Mouse (Mus musculus) midbrain, embryonic 11.5 days (tissue): Measurements from ENCODE around the gene Abi3. TPM values are rescaled to one million over a fixed set of nuclear protein-coding genes. Genes with fewer than 3 reads are reported as not detected.

Experiments
- ATAC-seq: fragments of 200-750 bp; cut with Nextera tagmentation; 2 replicates; pipeline ENCODE4 v1.8.0; 2017; ENCODE audit warnings: moderate TSS enrichment, moderate library complexity; ENCODE audit not compliant: low FRiP score
- DNase-seq: peaks from one replicate; pipeline ENCODE4 v3.0.0; 2015; ENCODE audit warnings: low spot score; ENCODE audit errors: missing footprints
- H3K27ac ChIP-seq: fragments of 300-500 bp; sonication (generic); 2 replicates; pipeline ENCODE4 v1.5.1; 2014; ENCODE audit warnings: low read depth, low read length
- H3K27me3 ChIP-seq: fragments of 300-500 bp; sonication (generic); 2 replicates; pipeline ENCODE4 v1.6.1; 2014; ENCODE audit warnings: mild to moderate bottlenecking, low read length, moderate library complexity, mixed read lengths; ENCODE audit not compliant: control insufficient read depth, insufficient read depth
- H3K36me3 ChIP-seq: fragments of 300-500 bp; sonication (generic); 2 replicates; pipeline ENCODE4 v1.6.1; 2014; ENCODE audit warnings: mild to moderate bottlenecking, low read length, moderate library complexity, mixed read lengths; ENCODE audit not compliant: control insufficient read depth, insufficient read depth
- H3K4me1 ChIP-seq: fragments of 300-500 bp; sonication (generic); 2 replicates; pipeline ENCODE4 v1.6.1; 2014; ENCODE audit warnings: low read length; ENCODE audit not compliant: control insufficient read depth, insufficient read depth
- H3K4me2 ChIP-seq: fragments of 300-500 bp; sonication (generic); 2 replicates; pipeline ENCODE4 v1.6.1; 2014; ENCODE audit warnings: mild to moderate bottlenecking, moderate library complexity
- H3K4me3 ChIP-seq: fragments of 300-500 bp; sonication (generic); 2 replicates; pipeline ENCODE4 v1.5.1; 2014; ENCODE audit warnings: low read depth, low read length
- H3K9ac ChIP-seq: fragments of 300-500 bp; sonication (generic); 2 replicates; pipeline ENCODE4 v1.6.1; 2014; ENCODE audit warnings: low read length
- H3K9me3 ChIP-seq: fragments of 300-500 bp; sonication (generic); 2 replicates; pipeline ENCODE4 v1.6.1; 2016; ENCODE audit warnings: low read length; ENCODE audit not compliant: control insufficient read depth
- WGBS: fragments of 180-500 bp; shearing (Covaris S2); extraction: QIAGEN DNeasy Blood & Tissue Kit; methylation state at CpG from one replicate; pipeline ENCODE4 v1.1.7; 2014; 5-methylcytosine and 5-hydroxymethylcytosine counted together
- polyA plus RNA-seq: library from polyadenylated mRNA; unstranded; fragments of >200 nt; fragmentation: Nextera tagmentation; extraction: Ambion mirVana; gene quantifications from 2 replicates; pipeline ENCODE4 v1.2.1, GENCODE M21; 2014

Gene Abi3
- polyA plus RNA-seq, 1 experiment from 2014 or later, result 1.2 TPM

- Histone ChIP-seq H3K4me2 (no peak overlapping the region), H3K36me3 (no peaks in the 10 kb centered on the region), H3K27ac (no peak overlapping the region), H3K9ac (no peak overlapping the region), H3K27me3 (no peaks in the 10 kb centered on the region), H3K9me3 (peaks cover 5% of the 10 kb centered on the region; the same call in 1 of the 2 replicates), H3K4me3 (no peak overlapping the region), H3K4me1 (no peaks in the 10 kb centered on the region)
- 87% methylated on average over 8 of the region's 8 CpGs for WGBS
- DNase-seq, result no peak
- ATAC-seq, result no peak
Observed at GRCm38 (mm10) chr11:95789451-95789891, 52.8 kb downstream of the Abi3 start.

DNA sequence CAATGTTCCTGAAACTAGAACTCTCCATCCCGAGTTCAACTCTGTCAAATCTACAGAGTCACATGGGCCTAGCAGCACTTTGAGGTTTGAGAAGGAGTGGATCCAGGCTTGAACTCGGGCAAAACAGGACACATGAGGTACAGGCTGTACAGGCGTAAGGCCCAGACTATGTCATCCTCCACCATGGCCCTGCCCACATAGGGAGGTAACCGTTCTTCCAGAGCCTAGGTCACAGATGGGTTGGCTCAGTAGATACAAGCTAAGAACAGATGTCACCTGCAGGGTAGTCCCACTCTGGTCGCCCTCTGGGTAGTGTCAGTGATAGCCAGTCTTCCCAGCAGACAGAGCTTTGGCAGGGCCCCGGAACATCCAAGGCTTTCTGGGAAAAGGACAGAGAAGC, 55.8 kb downstream of the Abi3 start:
- peaks cover 5% of the 10 kb centered on the region; the same call in 1 of the 2 replicates for H3K9me3 ChIP-seq
- 91% methylated on average over 6 of the region's 6 CpGs for WGBS
- H3K9ac ChIP-seq, result no peak overlapping the region

GRCm38 (mm10) chr11:95785675-95786074, 56.6 kb downstream of the Abi3 start:
- ATAC-seq (no peak), DNase-seq (peak; percentile 81)
- Histone ChIP-seq H3K4me2 (no peak overlapping the region), H3K4me1 (no peaks in the 10 kb centered on the region), H3K9ac (no peak overlapping the region), H3K27ac (no peak overlapping the region), H3K4me3 (no peak overlapping the region), H3K36me3 (no peaks in the 10 kb centered on the region), H3K9me3 (peaks cover 5% of the 10 kb centered on the region; the same call in 1 of the 2 replicates), H3K27me3 (no peaks in the 10 kb centered on the region)
- 92% methylated on average over 4 of the region's 4 CpGs for WGBS

More for the DNA sequence above, 55.8 kb downstream of the Abi3 start:
- no peaks in the 10 kb centered on the region for H3K4me1 ChIP-seq
- ATAC-seq (no peak), DNase-seq (peak; percentile 51)
- no peak overlapping the region for H3K4me3 ChIP-seq
- H3K36me3 ChIP-seq, result no peaks in the 10 kb centered on the region
- H3K4me2 ChIP-seq, result no peak overlapping the region
- H3K27me3 ChIP-seq, result no peaks in the 10 kb centered on the region
- H3K27ac ChIP-seq, result no peak overlapping the region

DNA sequence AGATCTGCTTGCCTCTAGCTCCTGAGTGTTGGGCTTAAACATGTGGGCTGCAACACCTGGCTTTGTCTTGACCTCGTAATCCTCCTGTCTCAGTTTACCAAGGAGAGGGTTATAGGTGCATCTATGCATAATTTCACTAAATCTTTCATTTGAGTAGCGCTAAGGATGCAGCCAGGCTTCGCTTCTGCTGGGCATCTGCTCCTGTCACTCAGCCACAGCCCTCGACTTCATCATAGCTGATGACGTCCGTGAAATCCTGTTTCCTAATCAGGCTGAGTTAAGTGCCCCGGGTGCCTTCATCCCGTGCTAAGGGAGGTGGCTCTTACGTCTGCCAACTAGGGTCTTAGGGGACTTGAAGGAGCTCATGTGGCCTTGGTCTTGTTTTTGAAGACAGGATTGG, 58.3 kb downstream of the Abi3 start:
- DNase-seq (no peak), ATAC-seq (no peak)
- H3K4me3 ChIP-seq, result no peak overlapping the region
- H3K27me3 ChIP-seq, result no peaks in the 10 kb centered on the region
- peaks cover 5% of the 10 kb centered on the region; the same call in 1 of the 2 replicates for H3K9me3 ChIP-seq
- no peaks in the 10 kb centered on the region for H3K4me1 ChIP-seq
- H3K9ac ChIP-seq, result no peak overlapping the region
- WGBS, result 79% methylated on average over 9 of the region's 9 CpGs
- no peak overlapping the region for H3K27ac ChIP-seq
- no peaks in the 10 kb centered on the region for H3K36me3 ChIP-seq
- H3K4me2 ChIP-seq, result no peak overlapping the region

GRCm38 (mm10) chr11:95783457-95783856, 58.8 kb downstream of the Abi3 start:
- Histone ChIP-seq H3K27ac (no peak overlapping the region), H3K4me2 (no peak overlapping the region), H3K9me3 (peaks cover 5% of the 10 kb centered on the region; the same call in 1 of the 2 replicates), H3K4me1 (no peaks in the 10 kb centered on the region), H3K9ac (no peak overlapping the region), H3K36me3 (no peaks in the 10 kb centered on the region), H3K27me3 (no peaks in the 10 kb centered on the region), H3K4me3 (no peak overlapping the region)
- WGBS, result 87% methylated on average over 4 of the region's 4 CpGs
- ATAC-seq, result no peak
- peak; percentile 53 for DNase-seq

DNA sequence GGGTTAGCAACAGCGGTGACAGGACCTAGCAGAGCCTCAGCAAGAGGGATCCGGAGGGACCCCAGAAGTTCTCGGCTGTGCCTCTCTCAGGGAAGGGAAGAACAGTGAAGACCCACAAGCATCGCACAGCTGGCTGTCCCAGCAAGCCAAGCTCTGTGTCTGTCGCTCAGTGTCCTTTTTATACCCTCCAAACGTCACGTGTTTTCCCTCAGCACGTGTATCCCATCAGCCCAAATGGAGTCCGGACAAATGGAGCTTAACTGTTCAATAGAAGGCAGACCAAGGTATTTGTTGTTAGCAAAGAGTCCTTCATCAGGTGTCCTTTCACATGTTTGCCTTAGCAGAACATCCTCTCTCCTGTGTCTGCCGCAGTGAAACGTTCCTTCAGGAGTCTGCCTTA, 60.7 kb downstream of the Abi3 start:
- no peak overlapping the region for H3K9ac ChIP-seq
- H3K27me3 ChIP-seq, result no peaks in the 10 kb centered on the region
- DNase-seq (peak; percentile 49), ATAC-seq (no peak)
- H3K9me3 ChIP-seq, result peaks cover 5% of the 10 kb centered on the region; the same call in 1 of the 2 replicates
- H3K27ac ChIP-seq, result no peak overlapping the region
- H3K4me3 ChIP-seq, result no peak overlapping the region
- no peaks in the 10 kb centered on the region for H3K4me1 ChIP-seq
- H3K4me2 ChIP-seq, result no peak overlapping the region
- H3K36me3 ChIP-seq, result no peaks in the 10 kb centered on the region
- WGBS, result 89% methylated on average over 11 of the region's 11 CpGs

GRCm38 (mm10) chr11:95780480-95780879, 61.8 kb downstream of the Abi3 start:
- Histone ChIP-seq H3K4me2 (no peak overlapping the region), H3K36me3 (no peaks in the 10 kb centered on the region), H3K4me3 (no peak overlapping the region), H3K27ac (no peak overlapping the region), H3K4me1 (no peaks in the 10 kb centered on the region), H3K9me3 (peaks cover under 1% of the 10 kb centered on the region; the same call in 1 of the 2 replicates), H3K9ac (no peak overlapping the region), H3K27me3 (no peaks in the 10 kb centered on the region)
- 90% methylated on average over 8 of the region's 8 CpGs for WGBS
- no peak for ATAC-seq
- peak; percentile 61 for DNase-seq

Other genes with a start within 250 kb of the Abi3 start
- 195 TPM in 2 replicates for gene Phb, start 175.5 kb downstream of the Abi3 start, polyA plus RNA-seq
- gene Zfp652, start 129.8 kb downstream of the Abi3 start, polyA plus RNA-seq, result 10.2 and 10.4 TPM in 2 replicates
- gene B130006D01Rik, start 118.9 kb downstream of the Abi3 start, polyA plus RNA-seq, result 0.39 and 1.1 TPM in 2 replicates
- gene Phospho1, start 18.0 kb downstream of the Abi3 start, polyA plus RNA-seq, result not detected in 2 replicates
- gene Gngt2, start 5.3 kb downstream of the Abi3 start, polyA plus RNA-seq, result 4.9 and 5.6 TPM in 2 replicates
- gene B4galnt2, start 72.4 kb upstream of the Abi3 start, polyA plus RNA-seq, result 0.08 TPM in 1 of 2 replicates, not detected in the other
- 92.9 and 95.1 TPM in 2 replicates for gene Igf2bp1, start 163.5 kb upstream of the Abi3 start, polyA plus RNA-seq
- gene Gip, start 182.1 kb upstream of the Abi3 start, polyA plus RNA-seq, result not detected in 2 replicates
- 36.7 and 43.0 TPM in 2 replicates for gene Snf8, start 192.4 kb upstream of the Abi3 start, polyA plus RNA-seq
- gene Ube2z, start 222.9 kb upstream of the Abi3 start, polyA plus RNA-seq, result 21.5 and 22.3 TPM in 2 replicates
- gene Atp5g1, start 233.2 kb upstream of the Abi3 start, polyA plus RNA-seq, result 405 and 437 TPM in 2 replicates